Mouse (Mus musculus) CH12.LX (cell line): ENCODE data around the gene Gpatch3. TPM values are rescaled to one million over a fixed set of nuclear protein-coding genes. Genes with fewer than 3 reads are reported as not detected.

Source experiments
- DNase-seq: peaks from one replicate; pipeline ENCODE4 v3.0.0-alpha.2; 2013; ENCODE audit errors: extremely low read depth
- H3K27ac ChIP-seq: 2 replicates; pipeline ENCODE4 v1.5.1; 2012; ENCODE audit warnings: low read depth, mild to moderate bottlenecking, control low read depth, moderate library complexity; ENCODE audit not compliant: insufficient read depth
- H3K27me3 ChIP-seq: replicated peaks from 2 replicates; pipeline ENCODE3; 2012; ENCODE audit warnings: inconsistent platforms
- H3K36me3 ChIP-seq, 2 experiments: replicated peaks in 1 of 2; 2 replicates each; pipeline versions ENCODE3 to v1.6.1; 2012; ENCODE audit warnings: inconsistent platforms in 1 of 2, low read length in 1 of 2, mild to moderate bottlenecking in 1 of 2, mixed read lengths in 1 of 2, moderate library complexity in 1 of 2; ENCODE audit not compliant: control insufficient read depth in 1 of 2, insufficient read depth in 1 of 2
- H3K4me1 ChIP-seq, 2 experiments: 2 replicates each; pipeline ENCODE4 v1.6.1; 2012; ENCODE audit warnings: inconsistent platforms in 1 of 2, moderate library complexity in 1 of 2; ENCODE audit not compliant: insufficient read depth in 2 of 2, control insufficient read depth in 1 of 2
- H3K4me2 ChIP-seq: 2 replicates; pipeline ENCODE4 v1.6.1; 2012; ENCODE audit warnings: low read depth, mild to moderate bottlenecking, control low read depth; ENCODE audit not compliant: poor library complexity, insufficient read depth, severe bottlenecking
- H3K4me3 ChIP-seq, 3 experiments: fragments of 150-350 bp in 1 of 3; sonication (generic) in 1 of 3; replicated peaks in 1 of 3; 2 replicates each; pipeline versions ENCODE3 to v1.5.1; 2011 to 2012; ENCODE audit warnings: low read depth in 2 of 3, low read length in 2 of 3, mild to moderate bottlenecking in 2 of 3, moderate library complexity in 2 of 3, control low read depth in 1 of 3, improper control_type of control experiment in 1 of 3, inconsistent platforms in 1 of 3, mixed read lengths in 1 of 3; ENCODE audit not compliant: poor library complexity in 1 of 3
- H3K79me2 ChIP-seq: replicated peaks from 2 replicates; pipeline ENCODE4 v1.6.1; 2012; ENCODE audit warnings: mild to moderate bottlenecking, moderate library complexity; ENCODE audit not compliant: control insufficient read depth, poor library complexity, insufficient read depth, severe bottlenecking; ENCODE audit errors: extremely low read depth
- H3K9ac ChIP-seq: 2 replicates; pipeline ENCODE4 v1.6.1; 2012; ENCODE audit warnings: low read depth, mild to moderate bottlenecking, control low read depth, moderate library complexity; ENCODE audit not compliant: insufficient read depth
- H3K9me3 ChIP-seq: replicated peaks from 2 replicates; pipeline ENCODE3; 2012; ENCODE audit warnings: low read length, inconsistent platforms, mixed read lengths
- BHLHE40 ChIP-seq: IDR thresholded peaks from 2 replicates; pipeline ENCODE4 v1.6.1; 2011; ENCODE audit warnings: mild to moderate bottlenecking, low read depth, low read length, improper control_type of control experiment
- CHD2 ChIP-seq: IDR thresholded peaks from 2 replicates; pipeline ENCODE4 v1.6.1; 2011; ENCODE audit warnings: low read length, improper control_type of control experiment
- E2F4 ChIP-seq: IDR thresholded peaks from 2 replicates; pipeline ENCODE4 v1.6.1; 2011; ENCODE audit warnings: low read depth, low read length, improper control_type of control experiment; ENCODE audit not compliant: insufficient replicate concordance
- EP300 ChIP-seq: IDR thresholded peaks from 2 replicates; pipeline ENCODE4 v1.6.1; 2011; ENCODE audit warnings: low read length, improper control_type of control experiment
- ETS1 ChIP-seq: conservative IDR thresholded peaks from 2 replicates; pipeline ENCODE4 v1.6.1; 2012; ENCODE audit warnings: low read depth, mild to moderate bottlenecking, inconsistent platforms, low read length, improper control_type of control experiment, moderate library complexity
- HCFC1 ChIP-seq: IDR thresholded peaks from 2 replicates; pipeline ENCODE4 v1.6.1; 2012; ENCODE audit warnings: low read depth, mild to moderate bottlenecking, inconsistent platforms, low read length, improper control_type of control experiment
- IRF4 ChIP-seq: IDR thresholded peaks from 2 replicates; pipeline ENCODE4 v1.6.1; 2014; ENCODE audit warnings: low read depth, mild to moderate bottlenecking, inconsistent platforms, low read length, improper control_type of control experiment
- JUN ChIP-seq: IDR thresholded peaks from 2 replicates; pipeline ENCODE4 v1.6.1; 2011; ENCODE audit warnings: low read depth, mild to moderate bottlenecking, low read length, improper control_type of control experiment, moderate library complexity; ENCODE audit not compliant: insufficient read depth
- JUND ChIP-seq: conservative IDR thresholded peaks from 2 replicates; pipeline ENCODE4 v1.6.1; 2011; ENCODE audit warnings: low read depth, low read length, improper control_type of control experiment
- KAT2A ChIP-seq: IDR thresholded peaks from 2 replicates; pipeline ENCODE4 v1.6.1; 2012; ENCODE audit warnings: low read length, improper control_type of control experiment, inconsistent platforms; ENCODE audit not compliant: insufficient replicate concordance
- MAFK ChIP-seq: IDR thresholded peaks from 2 replicates; pipeline ENCODE4 v1.6.1; 2011; ENCODE audit warnings: low read length, improper control_type of control experiment; ENCODE audit not compliant: insufficient replicate concordance
- MAX ChIP-seq: IDR thresholded peaks from 2 replicates; pipeline ENCODE4 v1.6.1; 2011; ENCODE audit warnings: low read length, improper control_type of control experiment
- MAZ ChIP-seq: IDR thresholded peaks from 2 replicates; pipeline ENCODE4 v1.6.1; 2012; ENCODE audit warnings: low read depth, mild to moderate bottlenecking, inconsistent platforms, low read length, improper control_type of control experiment, moderate library complexity
- MEF2A ChIP-seq: IDR thresholded peaks from 2 replicates; pipeline ENCODE4 v1.6.1; 2014; ENCODE audit warnings: low read depth, mild to moderate bottlenecking, inconsistent platforms, low read length, improper control_type of control experiment, borderline replicate concordance
- MXI1 ChIP-seq: IDR thresholded peaks from 2 replicates; pipeline ENCODE4 v1.6.1; 2011; ENCODE audit warnings: mild to moderate bottlenecking, low read depth, low read length, improper control_type of control experiment
- MYC ChIP-seq: IDR thresholded peaks from 2 replicates; pipeline ENCODE4 v1.6.1; 2011; ENCODE audit warnings: low read depth, mild to moderate bottlenecking, improper control_type of control experiment, low read length
- NRF1 ChIP-seq: IDR thresholded peaks from 2 replicates; pipeline ENCODE4 v1.6.1; 2014; ENCODE audit warnings: low read depth, mild to moderate bottlenecking, inconsistent platforms, low read length, improper control_type of control experiment, moderate library complexity
- POLR2A ChIP-seq: IDR thresholded peaks from 2 replicates; pipeline ENCODE4 v1.6.1; 2011; ENCODE audit warnings: low read depth, mild to moderate bottlenecking, improper control_type of control experiment, low read length
- POLR2AphosphoS2 ChIP-seq: IDR thresholded peaks from 2 replicates; pipeline ENCODE4 v1.6.1; 2011; ENCODE audit warnings: low read depth, low read length, improper control_type of control experiment
- RAD21 ChIP-seq: IDR thresholded peaks from 2 replicates; pipeline ENCODE4 v1.6.1; 2011; ENCODE audit warnings: low read depth, mild to moderate bottlenecking, low read length, improper control_type of control experiment, moderate library complexity
- RCOR1 ChIP-seq: conservative IDR thresholded peaks from 2 replicates; pipeline ENCODE4 v1.6.1; 2012; ENCODE audit warnings: low read depth, mild to moderate bottlenecking, inconsistent platforms, low read length, improper control_type of control experiment
- SIN3A ChIP-seq: IDR thresholded peaks from 2 replicates; pipeline ENCODE4 v1.6.1; 2012; ENCODE audit warnings: low read length, improper control_type of control experiment, inconsistent platforms
- SMC3 ChIP-seq: IDR thresholded peaks from 2 replicates; pipeline ENCODE4 v1.6.1; 2011; ENCODE audit warnings: low read depth, low read length, improper control_type of control experiment
- TBP ChIP-seq: conservative IDR thresholded peaks from 2 replicates; pipeline ENCODE4 v1.6.1; 2011; ENCODE audit warnings: low read depth, low read length, improper control_type of control experiment
- TCF12 ChIP-seq: IDR thresholded peaks from 2 replicates; pipeline ENCODE4 v1.6.1; 2014; ENCODE audit warnings: low read depth, mild to moderate bottlenecking, inconsistent platforms, low read length, improper control_type of control experiment
- UBTF ChIP-seq: IDR thresholded peaks from 2 replicates; pipeline ENCODE4 v1.6.1; 2012; ENCODE audit warnings: low read depth, mild to moderate bottlenecking, inconsistent platforms, low read length, improper control_type of control experiment, moderate library complexity
- USF2 ChIP-seq: conservative IDR thresholded peaks from 2 replicates; pipeline ENCODE4 v1.6.1; 2011; ENCODE audit warnings: low read depth, low read length, improper control_type of control experiment
- ZMIZ1 ChIP-seq: IDR thresholded peaks from 2 replicates; pipeline ENCODE4 v1.6.1; 2012; ENCODE audit warnings: low read depth, mild to moderate bottlenecking, inconsistent platforms, low read length, improper control_type of control experiment
- ZNF384 ChIP-seq: IDR thresholded peaks from 2 replicates; pipeline ENCODE4 v1.6.1; 2012; ENCODE audit warnings: low read depth, low read length, improper control_type of control experiment, inconsistent platforms
- dilution Hi-C: fragments of 300-500 bp; cut with MboI; formaldehyde crosslinking; loops from 2 replicates; pipeline ENCODE4 v1.14.3; 2020; ENCODE audit warnings: low sequenced_read_pairs; ENCODE audit not compliant: extremely low pct_unique_long_range_greater_than_20kb, extremely low pct_ligation_motif_present
- in situ Hi-C: fragments of 300-500 bp; cut with MboI; formaldehyde crosslinking; loops from 3 replicates; pipeline ENCODE4 v1.14.3; 2019; ENCODE audit warnings: low sequenced_read_pairs, low pct_ligation_motif_present, low pct_unique_long_range_greater_than_20kb, mixed read lengths
- polyA plus RNA-seq: library from polyadenylated mRNA; unstranded; fragments of >175 nt; gene quantifications from 2 replicates; pipeline ENCODE4 v1.2.1, GENCODE M21; 2012; ENCODE audit warnings: low read depth; ENCODE audit not compliant: insufficient read length
- total RNA-seq, 2 experiments: library from RNA; depleted of rRNA; stranded (reverse); fragments of 300-350 nt in 1 of 2; fragments of >200 nt in 1 of 2; gene quantifications; 2 replicates each; pipeline ENCODE4 v1.2.3; 2012 to 2014

The Gpatch3 gene
- total and polyA plus RNA-seq, 3 experiments: 7.2 to 20.9 (median 10.8) TPM

DNA sequence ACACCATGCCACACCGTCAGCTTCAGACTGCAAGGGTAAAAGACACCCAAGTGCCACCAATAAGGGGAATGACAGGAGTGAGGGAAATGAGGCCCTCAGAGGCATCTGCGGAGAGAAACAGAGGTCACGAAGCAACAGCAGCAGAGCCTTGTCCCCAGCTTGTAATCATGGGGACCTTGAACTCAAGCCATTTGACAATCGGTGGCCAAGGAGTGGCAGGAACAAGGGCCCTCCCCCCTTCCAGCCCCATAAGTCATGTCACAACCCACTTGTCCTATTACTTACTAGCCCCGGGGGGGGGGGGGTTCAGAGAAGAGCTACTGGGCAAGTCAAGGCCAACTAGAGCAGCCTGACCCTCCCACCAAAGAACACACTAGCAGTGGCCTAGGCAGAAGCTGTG lies 37.9 kb upstream of the Gpatch3 start:
- H3K4me1 ChIP-seq: peaks cover 0 to 12% of the 10 kb centered on the region in 2 experiments; a peak in 2 of 4 replicates
- DNase-seq: no peak
- H3K27me3 ChIP-seq: no peaks in the 10 kb centered on the region
- no peak for TF ChIP-seq HCFC1
- no peak for TF ChIP-seq MXI1
- no peak for TF ChIP-seq MEF2A
- no peak for TF ChIP-seq JUND
- no peak for TF ChIP-seq RCOR1
- TF ChIP-seq KAT2A: no peak
- no peak for TF ChIP-seq CHD2
- no peak for TF ChIP-seq ETS1
- TF ChIP-seq POLR2AphosphoS2: no peak
- TF ChIP-seq MAX: no peak
- no peak for TF ChIP-seq SMC3
- no peak for TF ChIP-seq MYC
- TF ChIP-seq JUN: no peak
- TF ChIP-seq IRF4: no peak
- no peak for TF ChIP-seq MAFK
- no peak for TF ChIP-seq ZNF384
- no peak for TF ChIP-seq RAD21
- dilution Hi-C loops (no loop called here), in situ Hi-C loops (no loop called here)
- no peak overlapping the region for H3K4me3 ChIP-seq
- H3K9ac ChIP-seq: no peak overlapping the region
- H3K27ac ChIP-seq: no peak overlapping the region
- H3K4me2 ChIP-seq: no peak overlapping the region
- peaks cover 84 to 94% of the 10 kb centered on the region in 2 experiments for H3K36me3 ChIP-seq
- H3K9me3 ChIP-seq: no peaks in the 10 kb centered on the region
- peaks cover 39% of the 10 kb centered on the region for H3K79me2 ChIP-seq

DNA sequence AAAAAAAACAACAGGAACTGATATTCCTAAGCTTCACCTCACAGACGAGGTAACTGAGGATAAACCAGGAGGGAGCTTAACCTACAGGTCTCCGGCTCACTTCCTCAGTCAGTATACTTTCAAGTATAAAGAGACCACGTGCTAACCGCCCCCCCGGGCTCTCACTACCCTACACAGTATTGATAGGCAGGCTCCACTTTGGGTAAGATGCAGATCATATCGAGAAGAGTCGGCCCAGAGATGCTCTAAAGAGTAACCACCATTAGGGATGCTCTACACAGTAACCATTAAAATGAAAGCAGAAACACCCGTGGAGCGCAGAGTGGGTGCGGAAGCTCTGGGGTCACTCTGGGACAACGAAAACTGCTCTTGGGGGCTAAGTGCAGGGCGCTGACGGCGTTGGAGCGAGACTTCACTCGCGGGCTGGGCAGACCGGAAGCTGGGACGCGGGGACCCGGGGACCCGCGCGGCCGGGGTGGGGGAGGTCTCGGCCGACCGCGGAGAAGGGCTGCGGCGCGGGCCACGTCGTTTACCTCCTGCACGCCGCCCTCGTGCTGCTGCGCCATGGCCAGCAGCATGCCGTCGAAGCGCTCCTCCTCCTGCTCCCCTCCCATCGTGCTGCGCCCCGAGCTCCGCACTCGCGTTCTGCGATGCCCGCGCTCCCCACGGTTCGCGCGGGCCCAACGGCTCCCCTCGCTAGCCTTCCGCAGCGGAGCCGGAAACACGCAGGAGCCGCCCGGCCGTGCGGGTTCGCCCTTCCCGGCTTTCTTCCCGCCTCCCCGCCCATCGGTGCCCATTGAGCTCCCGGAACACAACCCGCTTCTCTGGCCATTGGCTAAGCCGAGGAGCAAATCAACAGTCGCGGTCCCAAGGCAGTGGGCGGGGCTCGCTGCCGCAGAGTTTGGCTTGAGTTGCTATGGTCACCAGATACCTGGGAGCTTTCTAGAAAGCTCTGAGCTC lies 29.0 kb upstream of the Gpatch3 start, which contains the start of gene Nudc:
Nudc (minus strand) TSS at position 725 of the 960 bp plus-strand sequence.
- Histone ChIP-seq H3K4me1 (peaks cover 8 to 35% of the 10 kb centered on the region in 2 experiments), H3K4me2 (peak within 1 kb of the TSS; percentile 96), H3K79me2 (peaks cover 51% of the 10 kb centered on the region), H3K9me3 (peaks cover 5% of the 10 kb centered on the region), H3K4me3 (peak within 1 kb of the TSS; percentile 92 to 98 (median 96)), H3K27me3 (no peaks in the 10 kb centered on the region), H3K27ac (0 out of 2 replicates have a peak within 1 kb of the TSS, but pooled peaks have one; percentile 16), H3K9ac (peak within 1 kb of the TSS; percentile 90), H3K36me3 (peaks cover 20 to 37% of the 10 kb centered on the region in 2 experiments)
- dilution Hi-C loops (no loop called here), in situ Hi-C loops (no loop called here)
- DNase-seq: peak; percentile 97
- peak; percentile 81 for TF ChIP-seq MXI1
- 0 out of 2 replicates have a peak, but pooled peaks have one; percentile 56 for TF ChIP-seq KAT2A
- no peak for TF ChIP-seq RCOR1
- no peak for TF ChIP-seq EP300
- TF ChIP-seq UBTF: no peak
- 0 out of 2 replicates have a peak, but pooled peaks have one; percentile 15 for TF ChIP-seq NRF1
- 0 out of 2 replicates have a peak, but pooled peaks have one; percentile 8 for TF ChIP-seq BHLHE40
- TF ChIP-seq MAX: peak; percentile 72
- no peak; the same call in 1 of the 2 replicates for TF ChIP-seq E2F4
- TF ChIP-seq CHD2: 0 out of 2 replicates have a peak, but pooled peaks have one; percentile 39
- no peak for TF ChIP-seq MAFK
- peak; percentile 88 for TF ChIP-seq ZMIZ1
- TF ChIP-seq POLR2A: peak; percentile 96
- no peak for TF ChIP-seq JUN
- TF ChIP-seq SIN3A: peak; percentile 69
- peak; percentile 61; the same call in 1 of the 2 replicates for TF ChIP-seq TCF12
- TF ChIP-seq ETS1: no peak
- TF ChIP-seq MAZ: no peak
- no peak for TF ChIP-seq USF2
- no peak for TF ChIP-seq TBP
- no peak for TF ChIP-seq RAD21
